Mouse (Mus musculus) MEL (cell line): ENCODE results near the gene Fgfr2.

Source experiments
- CTCF ChIP-seq, 3 experiments: IDR thresholded peaks in 2 of 3; conservative IDR thresholded peaks in 1 of 3; 2 replicates each; pipeline ENCODE4 v1.5.1; 2011 to 2012; ENCODE audit warnings: low read length in 3 of 3, low read depth in 2 of 3, mild to moderate bottlenecking in 2 of 3, improper control_type of control experiment in 1 of 3, inconsistent platforms in 1 of 3, mixed read lengths in 1 of 3, moderate library complexity in 1 of 3; ENCODE audit not compliant: control insufficient read depth in 1 of 3, insufficient read depth in 1 of 3, poor library complexity in 1 of 3, severe bottlenecking in 1 of 3
- NELFE ChIP-seq: IDR thresholded peaks from 2 replicates; pipeline ENCODE4 v1.6.1; 2011; ENCODE audit warnings: low read depth, low read length, improper control_type of control experiment
- NRF1 ChIP-seq: IDR thresholded peaks from 2 replicates; pipeline ENCODE4 v1.6.1; 2014; ENCODE audit warnings: low read depth, mild to moderate bottlenecking, inconsistent platforms, low read length, improper control_type of control experiment, moderate library complexity; ENCODE audit not compliant: poor library complexity, insufficient read depth, severe bottlenecking
- RAD21 ChIP-seq: IDR thresholded peaks from 2 replicates; pipeline ENCODE4 v1.6.1; 2011; ENCODE audit warnings: mild to moderate bottlenecking, low read depth, low read length, improper control_type of control experiment

GRCm38 (mm10) chr7:130590845-130591437 lies 2532.2 kb downstream of the Fgfr2 start:
- TF ChIP-seq CTCF (IDR thresholded peaks at IDR 0.05 in 2 of 3, conservative IDR thresholded peaks at IDR 0.05 in 1 of 3; ENCODE audit: control insufficient read depth in 1 of 3, insufficient read depth in 1 of 3, low read depth in 2 of 3, low read length in 3 of 3, poor library complexity in 1 of 3, severe bottlenecking in 1 of 3) (no peak), NRF1 (no peak), RAD21 (no peak), NELFE (no peak)
